Mouse (Mus musculus) intestine, embryonic 14.5 days (tissue): ENCODE data around the gene Wsb2. TPM values are rescaled to one million over a fixed set of nuclear protein-coding genes. Genes with fewer than 3 reads are reported as not detected.

ENCODE experiments used
- ATAC-seq: fragments of 200-750 bp; cut with Nextera tagmentation; replicated peaks from 2 replicates; pipeline ENCODE4 v1.8.0; 2017; ENCODE audit warnings: low read depth, moderate number of reproducible peaks, moderate TSS enrichment, moderate library complexity; ENCODE audit not compliant: low FRiP score, low TSS enrichment
- DNase-seq: peaks from one replicate; pipeline ENCODE4 v3.0.0-alpha.2; 2018; ENCODE audit warnings: low spot score
- H3K27ac ChIP-seq: fragments of 300-500 bp; sonication (generic); 2 replicates; pipeline ENCODE4 v1.5.1; 2014; ENCODE audit warnings: low read depth, mild to moderate bottlenecking, control low read depth
- H3K27me3 ChIP-seq: fragments of 300-500 bp; sonication (generic); replicated peaks from 2 replicates; pipeline ENCODE4 v1.6.1; 2014; ENCODE audit warnings: low read length, control low read depth; ENCODE audit not compliant: control insufficient read depth, insufficient read depth
- H3K36me3 ChIP-seq: fragments of 300-500 bp; sonication (generic); 2 replicates; pipeline ENCODE4 v1.6.1; 2014; ENCODE audit warnings: low read length, control low read depth; ENCODE audit not compliant: control insufficient read depth, insufficient read depth
- H3K4me1 ChIP-seq: fragments of 300-500 bp; sonication (generic); replicated peaks from 2 replicates; pipeline ENCODE4 v1.6.1; 2014; ENCODE audit warnings: low read length, control low read depth, mixed read lengths; ENCODE audit not compliant: control insufficient read depth, insufficient read depth
- H3K4me2 ChIP-seq: fragments of 300-500 bp; sonication (generic); 2 replicates; pipeline ENCODE4 v1.6.1; 2014; ENCODE audit warnings: low read length
- H3K4me3 ChIP-seq: fragments of 300-500 bp; sonication (generic); 2 replicates; pipeline ENCODE4 v1.5.1; 2014; ENCODE audit warnings: low read depth, low read length, control low read depth, mixed read lengths
- H3K9ac ChIP-seq: fragments of 300-500 bp; sonication (generic); 2 replicates; pipeline ENCODE4 v1.6.1; 2014; ENCODE audit warnings: mild to moderate bottlenecking, low read length
- H3K9me3 ChIP-seq: fragments of 300-500 bp; sonication (generic); 2 replicates; pipeline ENCODE4 v1.6.1; 2016; ENCODE audit warnings: low read length, control low read depth; ENCODE audit not compliant: control insufficient read depth
- WGBS: fragments of 180-500 bp; shearing (Covaris S2); extraction: QIAGEN DNeasy Blood & Tissue Kit; methylation state at CpG from one replicate; pipeline ENCODE4 v1.1.7; 2014; 5-methylcytosine and 5-hydroxymethylcytosine counted together
- polyA plus RNA-seq: library from polyadenylated mRNA; unstranded; fragments of >200 nt; fragmentation: Nextera tagmentation; extraction: Ambion mirVana; gene quantifications from 2 replicates; pipeline ENCODE4 v1.2.1, GENCODE M21; 2014

The Wsb2 gene
- polyA plus RNA-seq, 1 experiment from 2014 or later = 70.3 TPM

DNA sequence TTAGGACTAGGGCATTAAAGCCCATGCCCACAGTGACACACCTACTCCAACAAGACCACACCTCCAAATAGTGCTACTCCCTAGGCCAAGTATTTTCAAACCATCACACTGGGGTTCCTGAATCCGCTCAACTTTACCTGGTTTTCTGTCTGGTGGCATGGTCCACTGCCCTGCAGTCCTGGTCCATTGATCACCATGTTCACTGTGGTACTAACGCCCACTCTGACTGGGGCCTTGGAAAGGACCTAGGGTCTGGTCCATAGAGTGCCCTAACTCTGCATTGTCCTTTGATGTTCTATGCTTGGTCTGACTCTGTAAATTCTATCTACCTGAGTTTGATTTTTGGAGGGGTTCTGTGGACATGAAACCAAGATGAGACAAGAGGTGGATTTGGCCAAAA, 9.3 kb upstream of the Wsb2 start:
- Histone ChIP-seq H3K27me3 (no peaks in the 10 kb centered on the region), H3K4me1 (no peaks in the 10 kb centered on the region), H3K9me3 (no peaks in the 10 kb centered on the region), H3K4me2 (no peak overlapping the region), H3K4me3 (no peak overlapping the region), H3K27ac (no peak overlapping the region), H3K36me3 (peaks cover 28% of the 10 kb centered on the region; the same call in 1 of the 2 replicates), H3K9ac (no peak overlapping the region)
- 87% methylated on average over 2 of the region's 2 CpGs for WGBS
- no peak for ATAC-seq
- DNase-seq = no peak

DNA sequence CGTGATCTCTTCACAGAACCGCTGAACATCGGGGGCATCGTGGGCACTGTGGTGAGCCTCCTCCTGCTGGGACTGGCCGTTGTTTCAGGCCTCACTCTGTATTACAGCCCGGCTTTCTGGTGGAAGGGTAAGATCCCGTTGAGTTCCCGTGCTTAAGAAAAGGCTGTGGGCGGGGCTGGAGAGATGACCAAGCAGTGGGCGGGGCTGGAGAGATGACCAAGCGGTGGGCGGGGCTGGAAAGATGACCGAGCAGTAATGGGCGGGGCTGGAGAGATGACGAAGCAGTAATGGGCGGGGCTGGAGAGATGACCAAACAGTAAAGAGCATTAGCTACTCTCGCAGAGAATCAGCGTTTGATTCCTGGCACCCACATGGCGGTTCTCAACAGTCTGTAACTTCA, 8.8 kb upstream of the Wsb2 start:
- Histone ChIP-seq H3K4me1 (no peaks in the 10 kb centered on the region), H3K27ac (no peak overlapping the region), H3K9ac (no peak overlapping the region), H3K36me3 (peaks cover 30% of the 10 kb centered on the region; the same call in 1 of the 2 replicates), H3K4me3 (no peak overlapping the region), H3K9me3 (no peaks in the 10 kb centered on the region), H3K27me3 (no peaks in the 10 kb centered on the region), H3K4me2 (no peak overlapping the region)
- peak; percentile 70 for DNase-seq
- no peak; the same call in 1 of the 2 replicates for ATAC-seq
- 32% methylated on average over 19 of the region's 19 CpGs for WGBS

DNA sequence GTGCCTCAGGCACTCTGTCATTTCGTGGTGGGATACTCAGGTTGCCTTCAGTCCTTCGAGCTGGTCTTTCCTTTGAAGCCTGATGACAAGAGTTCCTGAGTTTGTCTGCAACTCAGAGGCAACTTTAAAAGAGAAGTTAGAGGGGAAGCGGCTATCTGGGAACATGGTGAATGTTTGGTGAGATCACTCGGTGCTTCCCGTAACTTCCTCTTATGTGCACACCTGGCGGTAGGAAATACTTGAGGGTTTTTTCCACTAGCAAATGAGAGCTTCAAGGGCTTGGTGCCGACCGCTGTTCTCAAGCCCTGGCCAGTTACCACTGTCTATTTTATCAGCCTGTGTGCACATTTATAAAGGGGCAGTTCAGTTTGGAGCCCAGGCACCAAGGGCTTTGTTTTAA, 3.0 kb upstream of the Wsb2 start:
- ATAC-seq = no peak
- Histone ChIP-seq H3K4me3 (no peak overlapping the region), H3K36me3 (0 out of 2 replicates have a peak, but pooled peaks cover 6% of the 10 kb centered on the region), H3K9ac (no peak overlapping the region), H3K27ac (no peak overlapping the region), H3K9me3 (no peaks in the 10 kb centered on the region), H3K27me3 (no peaks in the 10 kb centered on the region), H3K4me2 (no peak overlapping the region), H3K4me1 (peaks cover 19% of the 10 kb centered on the region)
- no peak for DNase-seq
- 76% methylated on average over 8 of the region's 8 CpGs for WGBS

DNA sequence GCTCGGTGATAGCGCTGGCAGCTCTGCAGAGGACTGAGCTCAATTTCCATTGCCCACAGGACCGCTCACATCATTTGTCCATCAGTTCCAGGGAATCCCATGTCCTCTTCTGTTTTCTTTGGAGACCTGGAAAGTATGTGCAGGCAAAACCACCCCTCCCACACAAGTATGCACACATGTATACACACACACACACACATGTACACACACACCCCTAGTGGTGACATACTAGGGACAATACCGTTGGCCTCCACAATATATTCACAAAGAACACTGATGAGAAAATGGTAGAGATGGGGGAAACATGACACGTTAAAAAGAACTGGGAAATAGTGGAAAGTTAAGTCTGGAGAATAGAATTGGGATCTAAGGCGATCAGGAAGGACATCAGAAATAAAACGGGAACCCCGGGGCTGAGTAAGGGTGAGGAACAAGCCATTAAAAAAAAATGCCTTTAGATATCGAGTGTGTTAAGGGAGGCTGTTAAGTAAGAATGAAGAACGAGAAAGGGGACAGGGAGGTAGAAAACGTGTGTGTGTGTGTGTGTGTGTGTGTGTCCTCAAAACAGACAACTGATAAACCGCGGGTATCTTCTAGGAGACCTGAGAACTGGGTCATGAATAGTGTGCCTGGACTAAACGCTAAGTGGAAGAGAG, 1.3 kb upstream of the Wsb2 start:
- 42% methylated on average over 14 of the region's 14 CpGs for WGBS
- H3K27me3 ChIP-seq = no peaks in the 10 kb centered on the region
- peak overlapping the region; percentile 85; the same call in 1 of the 2 replicates for H3K27ac ChIP-seq
- H3K4me3 ChIP-seq = peak overlapping the region; percentile 95; the same call in 1 of the 2 replicates
- ATAC-seq = no peak
- no peaks in the 10 kb centered on the region for H3K9me3 ChIP-seq
- H3K36me3 ChIP-seq = 0 out of 2 replicates have a peak, but pooled peaks cover 6% of the 10 kb centered on the region
- peaks cover 34% of the 10 kb centered on the region for H3K4me1 ChIP-seq
- peak overlapping the region; percentile 91 for H3K4me2 ChIP-seq
- H3K9ac ChIP-seq = no peak overlapping the region
- no peak for DNase-seq

DNA sequence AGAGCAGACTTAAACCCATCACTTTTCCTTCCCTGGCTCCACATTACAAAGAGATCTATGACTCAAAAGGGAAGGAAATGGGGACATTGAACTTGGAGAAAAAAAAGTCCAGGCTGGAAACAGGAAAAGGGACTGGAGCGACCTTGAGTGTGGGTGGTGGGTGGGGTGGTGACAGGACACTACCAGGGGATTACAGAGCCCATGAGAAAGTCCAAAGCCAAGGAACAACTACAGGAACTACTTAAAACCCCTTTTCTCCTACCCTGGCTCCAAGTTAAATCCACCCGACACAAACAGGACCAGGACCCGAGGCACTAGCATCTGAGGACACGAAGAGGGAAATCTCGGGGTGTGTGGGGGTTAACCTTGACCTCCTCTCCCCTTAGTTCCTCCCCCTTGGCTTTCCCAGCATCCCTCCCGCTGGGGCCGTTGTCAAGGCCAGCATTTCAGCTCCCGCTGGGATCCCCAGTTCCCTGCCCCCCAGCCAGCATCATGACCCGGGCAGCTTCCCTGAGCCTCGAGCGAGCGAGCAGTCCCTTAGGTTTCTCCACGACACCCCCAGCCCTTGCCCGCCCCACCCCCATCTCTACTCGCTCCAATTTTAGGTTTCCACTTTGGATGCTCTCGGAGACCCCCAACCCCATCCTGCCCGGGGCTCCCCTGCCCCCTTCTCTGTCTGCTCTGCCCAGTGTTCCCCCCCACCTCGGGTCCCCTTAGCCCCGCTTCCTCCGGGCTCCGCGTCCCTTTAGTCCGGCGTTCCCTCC, 557 bp upstream of the Wsb2 start:
- Histone ChIP-seq H3K27ac (peak overlapping the region; percentile 85), H3K4me1 (peaks cover 37% of the 10 kb centered on the region), H3K4me3 (peak overlapping the region; percentile 95), H3K4me2 (peak overlapping the region; percentile 91), H3K27me3 (no peaks in the 10 kb centered on the region), H3K9ac (peak overlapping the region; percentile 84), H3K36me3 (0 out of 2 replicates have a peak, but pooled peaks cover 6% of the 10 kb centered on the region), H3K9me3 (no peaks in the 10 kb centered on the region)
- ATAC-seq (peak; percentile 14; the same call in 1 of the 2 replicates), DNase-seq (peak; percentile 79)
- WGBS = under 1% methylated on average over 22 of the region's 24 CpGs

DNA sequence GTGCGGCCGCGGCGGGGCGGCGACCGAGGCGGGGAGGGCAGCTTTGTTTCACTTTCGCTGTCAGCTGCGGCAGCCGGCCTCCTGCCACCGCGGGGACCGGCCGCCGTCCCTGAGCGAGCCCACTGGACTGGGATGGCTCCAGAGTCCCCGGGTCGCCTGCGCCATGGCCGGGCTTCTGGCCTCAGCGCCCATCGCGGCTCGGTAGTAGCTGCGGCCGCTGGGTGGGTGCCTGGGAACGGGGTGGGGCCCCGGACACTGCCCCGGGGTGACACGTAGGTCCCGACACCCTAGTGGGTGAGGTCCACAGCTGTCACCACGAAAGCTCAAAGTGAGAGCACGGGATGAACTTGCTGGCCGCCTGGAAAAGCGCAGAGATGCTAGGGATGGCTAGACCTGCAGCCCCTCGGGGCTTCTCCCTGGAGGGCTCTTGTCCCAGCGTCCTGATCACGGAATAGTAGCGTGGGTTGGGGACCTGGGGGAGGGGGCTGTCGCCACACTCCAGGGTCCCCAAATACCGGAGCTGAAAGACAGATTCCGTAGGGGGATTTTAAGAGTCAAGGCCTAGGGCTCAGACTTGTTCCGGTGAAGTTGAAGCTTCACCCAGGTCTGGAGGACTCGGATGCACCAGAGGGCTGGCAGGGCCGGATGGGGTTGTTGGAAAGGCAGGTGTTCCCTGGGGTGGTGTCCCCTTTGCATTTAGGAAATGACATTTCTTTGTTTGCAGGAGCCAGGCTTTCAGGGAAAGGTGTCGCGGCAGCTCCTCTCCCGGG, 559 bp downstream of the Wsb2 start:
- H3K4me2 ChIP-seq = peak overlapping the region; percentile 91
- WGBS = under 1% methylated on average over 44 of the region's 49 CpGs
- peak overlapping the region; percentile 84 for H3K9ac ChIP-seq
- peaks cover 43% of the 10 kb centered on the region for H3K4me1 ChIP-seq
- H3K36me3 ChIP-seq = 0 out of 2 replicates have a peak, but pooled peaks cover 3% of the 10 kb centered on the region
- DNase-seq (peak; percentile 80), ATAC-seq (peak; percentile 14; the same call in 1 of the 2 replicates)
- no peaks in the 10 kb centered on the region for H3K9me3 ChIP-seq
- H3K27ac ChIP-seq = peak overlapping the region; percentile 85
- no peaks in the 10 kb centered on the region for H3K27me3 ChIP-seq
- peak overlapping the region; percentile 95 for H3K4me3 ChIP-seq

DNA sequence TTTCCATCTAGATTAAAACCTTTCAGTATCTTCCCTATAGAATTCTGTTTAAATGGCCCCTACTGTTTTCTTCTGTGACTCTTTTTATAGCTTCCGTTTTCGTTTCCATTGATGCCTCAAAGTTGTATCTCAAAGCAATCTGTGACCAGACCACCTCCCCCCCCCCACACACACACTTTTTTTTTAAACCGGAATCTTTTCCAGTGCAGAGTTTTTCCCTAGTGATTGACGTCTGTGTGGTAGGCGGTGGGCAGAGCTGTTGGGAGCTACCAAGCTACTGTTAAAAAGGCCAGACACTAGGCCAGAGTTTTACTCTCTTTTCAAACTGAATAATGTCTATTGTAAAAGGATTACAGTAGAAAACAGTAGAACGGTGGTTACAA, 1.1 kb downstream of the Wsb2 start:
- peak overlapping the region; percentile 84 for H3K9ac ChIP-seq
- peak overlapping the region; percentile 85 for H3K27ac ChIP-seq
- no peaks in the 10 kb centered on the region for H3K9me3 ChIP-seq
- 11% methylated on average over 6 of the region's 6 CpGs for WGBS
- H3K27me3 ChIP-seq = no peaks in the 10 kb centered on the region
- peak overlapping the region; percentile 91 for H3K4me2 ChIP-seq
- no peak for DNase-seq
- H3K4me1 ChIP-seq = peaks cover 45% of the 10 kb centered on the region
- peak overlapping the region; percentile 95 for H3K4me3 ChIP-seq
- ATAC-seq = no peak
- H3K36me3 ChIP-seq = no peaks in the 10 kb centered on the region

DNA sequence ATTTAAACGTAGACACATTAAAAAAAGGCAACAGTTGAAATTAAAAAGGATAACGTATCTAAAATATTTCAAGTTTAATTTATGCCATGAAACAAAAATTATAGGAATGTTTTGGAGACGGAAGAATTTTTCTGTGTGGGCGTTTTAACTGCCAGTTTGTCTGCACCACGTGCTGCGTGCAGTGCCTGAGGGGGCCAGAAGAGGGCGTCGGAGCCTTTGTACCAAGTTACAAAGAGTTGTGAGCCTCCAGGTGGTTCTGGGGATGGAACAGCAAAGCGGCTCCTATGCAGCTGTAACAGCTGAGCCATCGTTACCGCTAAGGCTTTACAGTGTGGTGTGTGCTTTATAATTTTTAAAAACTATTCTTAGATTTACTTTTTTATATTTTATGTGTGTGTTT, 1.6 kb downstream of the Wsb2 start:
- no peak overlapping the region for H3K9ac ChIP-seq
- H3K27ac ChIP-seq = no peak overlapping the region
- DNase-seq (peak; percentile 85), ATAC-seq (no peak)
- peaks cover 3% of the 10 kb centered on the region; the same call in 1 of the 2 replicates for H3K36me3 ChIP-seq
- peak overlapping the region; percentile 91 for H3K4me2 ChIP-seq
- H3K9me3 ChIP-seq = no peaks in the 10 kb centered on the region
- 41% methylated on average over 11 of the region's 11 CpGs for WGBS
- H3K4me3 ChIP-seq = peak overlapping the region; percentile 95; the same call in 1 of the 2 replicates
- no peaks in the 10 kb centered on the region for H3K27me3 ChIP-seq
- peaks cover 45% of the 10 kb centered on the region for H3K4me1 ChIP-seq
